Mouse (Mus musculus): Measurements from ENCODE around the gene Mrgpra9.
"Not testable (repeated sequence)": the region's sequence is repeated elsewhere in the genome, so short reads cannot be mapped to it uniquely, and the experiment has no call there.

Gene Mrgpra9

GRCm38 (mm10) chr7:47252770-47253169, at the start of gene Mrgpra9:
Mrgpra9 (minus strand) TSS chr7:47252848.
- in situ Hi-C loops (cut with MboI; ENCODE audit: unreplicated experiment in 2 of 2), result no loop called here

GRCm38 (mm10) chr7:47299612-47300011, 47.0 kb upstream of the Mrgpra9 start:
- in situ Hi-C loops (cut with MboI; ENCODE audit: unreplicated experiment in 2 of 2), result not testable (repeated sequence)

GRCm38 (mm10) chr7:47271547-47271946, 18.9 kb upstream of the Mrgpra9 start:
- in situ Hi-C loops (cut with MboI; ENCODE audit: unreplicated experiment in 2 of 2), result not testable (repeated sequence)

- in situ Hi-C loops (cut with MboI; ENCODE audit: unreplicated experiment in 2 of 2), result no loop called here
Measured at GRCm38 (mm10) chr7:47244658-47245057, 8.0 kb downstream of the Mrgpra9 start.

- in situ Hi-C loops (cut with MboI; ENCODE audit: unreplicated experiment in 2 of 2), result no loop called here
Measured at GRCm38 (mm10) chr7:47204830-47205229, 47.8 kb downstream of the Mrgpra9 start, which contains the start of gene Mrgpra6. Mrgpra6 (minus strand) TSS chr7:47204920.

GRCm38 (mm10) chr7:47195271-47195670, 57.4 kb downstream of the Mrgpra9 start:
- in situ Hi-C loops (cut with MboI; ENCODE audit: unreplicated experiment in 2 of 2), result no loop called here

Measured in v-Abl transformed pro-B cells (cell line).